Mouse (Mus musculus): ENCODE measurements around the gene Abracl. TPM values are rescaled to one million over a fixed set of nuclear protein-coding genes. Genes with fewer than 3 reads are reported as not detected.

The Abracl gene
- total and polyA plus RNA-seq, 2 experiments from 2014 or later = 27.9 to 55.9 TPM

GRCm38 (mm10) chr10:17989136-17989535 lies 34.0 kb downstream of the Abracl start:
- no peak overlapping the region for H3K27ac ChIP-seq
- DNase-seq (ENCODE audit: low spot score) (no peak), ATAC-seq (no peak)
- H3K9me3 ChIP-seq (ENCODE audit: low read length) = no peaks in the 10 kb centered on the region
- no peak for TF ChIP-seq CTCF (IDR thresholded peaks at IDR 0.05; ENCODE audit: low read depth)
- WGBS = 82% methylated on average over 6 of the region's 6 CpGs
- no peaks in the 10 kb centered on the region for H3K4me1 ChIP-seq (ENCODE audit: insufficient read depth, low read length)
- no peaks in the 10 kb centered on the region for H3K36me3 ChIP-seq (ENCODE audit: insufficient read depth, low read length)
- no peak overlapping the region for H3K4me2 ChIP-seq (ENCODE audit: low read depth, low read length)
- no peak overlapping the region for H3K9ac ChIP-seq (replicated peaks; ENCODE audit: low read length)
- no peaks in the 10 kb centered on the region for H3K27me3 ChIP-seq (ENCODE audit: insufficient read depth, low read length)
- H3K4me3 ChIP-seq (ENCODE audit: low read length) = no peak overlapping the region

- H3K36me3 ChIP-seq (ENCODE audit: insufficient read depth, low read length) = no peaks in the 10 kb centered on the region
- H3K4me1 ChIP-seq (ENCODE audit: insufficient read depth, low read length) = no peaks in the 10 kb centered on the region
- no peak overlapping the region for H3K4me2 ChIP-seq (ENCODE audit: low read depth, low read length)
- no peak overlapping the region for H3K27ac ChIP-seq
- H3K9ac ChIP-seq (replicated peaks; ENCODE audit: low read length) = no peak overlapping the region
- H3K4me3 ChIP-seq (ENCODE audit: low read length) = no peak overlapping the region
- DNase-seq (ENCODE audit: low spot score) = no peak
- 84% methylated on average over 8 of the region's 8 CpGs for WGBS
- H3K27me3 ChIP-seq (ENCODE audit: insufficient read depth, low read length) = no peaks in the 10 kb centered on the region
- no peak for TF ChIP-seq CTCF (IDR thresholded peaks at IDR 0.05; ENCODE audit: low read depth)
- no peaks in the 10 kb centered on the region for H3K9me3 ChIP-seq (ENCODE audit: low read length)
- no peak for ATAC-seq
Observed at GRCm38 (mm10) chr10:17987823-17988423, 35.2 kb downstream of the Abracl start.

- Histone ChIP-seq H3K9ac (replicated peaks; ENCODE audit: low read length) (no peak overlapping the region), H3K27ac (no peak overlapping the region), H3K27me3 (ENCODE audit: insufficient read depth, low read length) (no peaks in the 10 kb centered on the region), H3K4me2 (ENCODE audit: low read depth, low read length) (no peak overlapping the region), H3K36me3 (ENCODE audit: insufficient read depth, low read length) (no peaks in the 10 kb centered on the region), H3K9me3 (ENCODE audit: low read length) (no peaks in the 10 kb centered on the region), H3K4me3 (ENCODE audit: low read length) (no peak overlapping the region), H3K4me1 (ENCODE audit: insufficient read depth, low read length) (no peaks in the 10 kb centered on the region)
- DNase-seq (ENCODE audit: low spot score) = peak; percentile 80
- peak; percentile 70 for ATAC-seq
- WGBS = 53% methylated on average over 2 of the region's 2 CpGs
- TF ChIP-seq CTCF (IDR thresholded peaks at IDR 0.05; ENCODE audit: low read depth) = no peak
Observed at GRCm38 (mm10) chr10:17983313-17983712, 39.8 kb downstream of the Abracl start.

GRCm38 (mm10) chr10:17966090-17966489 lies 57.0 kb downstream of the Abracl start:
- TF ChIP-seq CTCF (IDR thresholded peaks at IDR 0.05; ENCODE audit: low read depth) = no peak
- 87% methylated on average over 4 of the region's 4 CpGs for WGBS
- H3K36me3 ChIP-seq (ENCODE audit: insufficient read depth, low read length) = no peaks in the 10 kb centered on the region
- H3K4me3 ChIP-seq (ENCODE audit: low read length) = no peak overlapping the region
- no peak overlapping the region for H3K4me2 ChIP-seq (ENCODE audit: low read depth, low read length)
- no peaks in the 10 kb centered on the region for H3K27me3 ChIP-seq (ENCODE audit: insufficient read depth, low read length)
- no peak overlapping the region for H3K27ac ChIP-seq
- DNase-seq (ENCODE audit: low spot score) = no peak
- ATAC-seq = no peak
- H3K4me1 ChIP-seq (ENCODE audit: insufficient read depth, low read length) = no peaks in the 10 kb centered on the region
- H3K9ac ChIP-seq (replicated peaks; ENCODE audit: low read length) = no peak overlapping the region
- H3K9me3 ChIP-seq (ENCODE audit: low read length) = no peaks in the 10 kb centered on the region

Other genes starting within 250 kb of the Abracl start
- gene Txlnb, start 227.1 kb downstream of the Abracl start, total RNA-seq (2014; rRNA removed) = 0.90 and 0.99 TPM in 2 replicates
- 0.85 and 1.0 TPM in 2 replicates for gene Txlnb, start 227.1 kb downstream of the Abracl start, polyA plus RNA-seq (2015; fragmentation: Nextera tagmentation; extraction: Ambion mirVana)
- 29.3 and 32.4 TPM in 2 replicates for gene Heca, start 75.2 kb downstream of the Abracl start, total RNA-seq (2014; rRNA removed)
- gene Heca, start 75.2 kb downstream of the Abracl start, polyA plus RNA-seq (2015; fragmentation: Nextera tagmentation; extraction: Ambion mirVana) = 3.6 and 5.1 TPM in 2 replicates
- 64.9 and 69.5 TPM in 2 replicates for gene Reps1, start 32.6 kb upstream of the Abracl start, total RNA-seq (2014; rRNA removed)
- gene Reps1, start 32.6 kb upstream of the Abracl start, polyA plus RNA-seq (2015; fragmentation: Nextera tagmentation; extraction: Ambion mirVana) = 20.6 and 21.1 TPM in 2 replicates
- gene Ect2l, start 187.6 kb upstream of the Abracl start, total RNA-seq (2014; rRNA removed) = not detected in 2 replicates
- 0.43 and 0.48 TPM in 2 replicates for gene Ect2l, start 187.6 kb upstream of the Abracl start, polyA plus RNA-seq (2015; fragmentation: Nextera tagmentation; extraction: Ambion mirVana)
- gene Ccdc28a, start 211.7 kb upstream of the Abracl start, total RNA-seq (2014; rRNA removed) = 2.2 and 8.8 TPM in 2 replicates
- 9.3 and 9.8 TPM in 2 replicates for gene Ccdc28a, start 211.7 kb upstream of the Abracl start, polyA plus RNA-seq (2015; fragmentation: Nextera tagmentation; extraction: Ambion mirVana)